Mouse (Mus musculus): ENCODE measurements around the gene Lactbl1.

The Lactbl1 gene

DNA sequence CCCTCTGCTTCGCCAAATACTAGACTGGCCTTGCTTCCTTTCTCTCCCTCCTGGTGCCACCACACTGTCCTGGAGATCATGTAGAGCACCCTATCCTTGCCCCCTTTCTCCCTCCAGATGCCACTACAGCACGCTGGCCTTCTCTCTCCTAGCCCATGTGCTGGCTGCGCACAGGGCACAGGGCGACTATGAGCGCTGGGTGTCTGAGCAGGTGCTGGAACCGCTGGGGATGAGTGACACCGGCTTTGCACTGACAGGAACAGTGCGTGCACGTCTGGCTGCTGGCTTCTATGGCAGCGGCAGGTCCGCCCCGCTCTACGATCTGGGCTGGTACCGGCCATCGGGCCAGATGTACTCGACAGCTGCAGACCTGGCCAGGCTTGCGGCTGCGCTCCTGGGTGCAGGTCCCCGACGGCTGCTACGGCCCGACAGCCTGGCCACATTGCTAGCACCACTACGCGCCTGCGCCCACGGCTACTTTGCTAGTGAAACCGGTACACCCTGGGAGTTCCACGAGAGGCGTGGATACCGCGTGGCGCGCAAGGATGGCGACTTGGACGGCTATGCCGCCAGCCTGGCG, 14.7 kb downstream of the Lactbl1 start:
- no peak for DNase-seq

DNA sequence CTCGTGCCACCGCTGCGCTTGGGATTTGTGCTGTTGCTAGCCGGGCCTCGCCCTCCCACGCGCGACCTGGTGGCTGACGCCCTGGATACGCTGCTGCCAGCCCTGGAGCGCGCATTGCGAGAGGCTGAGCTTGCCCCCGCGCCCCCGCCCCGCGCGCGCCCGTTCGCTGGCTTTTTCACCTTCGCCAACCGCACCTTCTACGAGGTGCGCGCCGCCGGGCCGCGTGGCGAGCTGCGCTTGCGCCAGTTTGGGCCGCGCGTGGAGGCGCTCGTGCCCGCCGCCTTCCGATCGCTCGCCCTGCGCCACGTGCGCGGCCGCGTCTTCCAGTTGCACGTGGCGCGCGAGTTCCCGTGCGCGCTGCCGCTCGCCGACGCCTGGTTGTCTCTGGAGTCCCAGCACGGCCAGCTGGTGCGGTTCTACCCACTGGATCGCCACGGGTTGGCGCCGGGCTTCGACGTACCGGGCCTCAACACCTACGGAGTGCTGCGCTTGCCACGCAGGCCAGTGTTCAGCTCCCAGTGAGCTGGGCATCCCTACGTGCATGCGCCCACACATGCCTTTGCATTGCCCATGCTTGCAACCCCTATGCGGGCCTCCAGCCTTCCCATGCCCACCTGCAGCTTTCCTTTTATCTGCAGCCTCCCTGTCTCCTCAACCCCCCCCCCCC, 15.3 kb downstream of the Lactbl1 start:
- DNase-seq: peak; percentile 31

DNA sequence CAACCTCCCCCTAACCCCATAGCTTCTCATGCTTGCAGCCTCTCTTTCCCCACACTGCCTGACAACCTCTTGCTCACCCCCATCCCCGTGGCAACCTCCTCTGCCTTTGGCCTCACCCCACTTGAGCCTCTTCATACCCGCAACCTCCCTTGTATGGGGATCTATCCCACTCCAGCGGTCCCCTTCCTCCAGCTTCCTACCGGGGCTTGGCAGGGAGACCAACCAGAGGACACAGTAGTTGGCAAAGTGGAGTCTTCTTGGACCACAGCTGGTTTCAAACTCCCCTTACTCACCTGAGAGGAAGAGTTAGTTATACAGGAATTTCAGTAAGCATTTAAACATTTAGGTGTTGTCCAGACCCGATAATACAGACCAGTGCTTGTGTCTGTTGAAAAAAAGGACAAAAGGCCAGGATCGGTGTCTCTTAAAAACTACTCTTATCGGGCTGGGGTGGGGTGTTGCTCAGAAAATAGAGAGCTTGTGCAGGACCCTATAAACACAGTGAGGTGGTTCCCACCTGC, 15.9 kb downstream of the Lactbl1 start:
- no peak for DNase-seq

DNA sequence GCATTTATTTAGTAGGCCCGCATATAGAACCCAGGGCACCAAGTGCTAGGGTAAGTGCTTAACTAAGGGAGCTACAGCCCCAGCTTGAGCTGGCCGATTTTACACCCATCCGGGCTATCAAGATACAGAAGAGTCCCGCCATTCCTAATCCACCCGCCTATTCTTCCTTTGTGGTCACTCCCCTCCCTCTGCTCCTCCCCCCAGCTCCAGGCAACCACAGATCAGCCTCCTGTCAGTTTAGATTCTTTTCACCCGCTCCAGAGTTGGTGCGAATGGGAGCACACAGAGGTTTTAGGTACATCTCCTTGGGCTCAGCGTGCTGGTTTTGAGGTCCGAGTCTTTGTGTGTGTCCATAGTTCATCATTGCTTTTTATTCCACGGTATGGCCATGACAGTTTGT, 16.5 kb downstream of the Lactbl1 start:
- no peak for DNase-seq

DNA sequence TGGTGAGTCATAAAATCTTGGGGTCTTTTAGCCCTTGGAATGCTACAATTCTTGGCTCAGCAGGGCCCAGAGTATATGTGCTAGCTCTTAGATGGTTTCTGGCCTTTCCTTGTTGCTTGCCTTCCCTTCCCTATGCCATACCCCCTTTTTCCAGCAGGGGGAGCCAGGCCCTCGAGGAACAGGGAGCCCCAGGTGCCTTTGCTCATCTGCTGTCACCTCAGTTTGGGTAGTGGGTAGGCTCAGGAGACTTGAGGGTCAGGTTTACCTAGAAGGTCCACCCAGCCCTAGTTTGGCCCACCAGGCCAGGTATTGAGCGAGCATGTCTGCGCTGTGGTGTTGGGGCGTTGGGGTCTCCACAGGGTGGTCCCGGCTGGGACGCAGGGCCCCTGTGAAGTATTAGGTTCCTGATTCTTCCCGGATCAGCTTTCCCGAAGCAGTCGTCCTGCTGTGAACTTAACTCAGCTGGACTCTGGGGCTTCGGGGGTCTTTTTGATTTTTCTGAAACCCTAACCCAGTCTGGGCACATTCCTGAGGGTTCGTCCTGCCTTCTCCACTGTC, 26.6 kb downstream of the Lactbl1 start:
- DNase-seq: peak; percentile 86

DNA sequence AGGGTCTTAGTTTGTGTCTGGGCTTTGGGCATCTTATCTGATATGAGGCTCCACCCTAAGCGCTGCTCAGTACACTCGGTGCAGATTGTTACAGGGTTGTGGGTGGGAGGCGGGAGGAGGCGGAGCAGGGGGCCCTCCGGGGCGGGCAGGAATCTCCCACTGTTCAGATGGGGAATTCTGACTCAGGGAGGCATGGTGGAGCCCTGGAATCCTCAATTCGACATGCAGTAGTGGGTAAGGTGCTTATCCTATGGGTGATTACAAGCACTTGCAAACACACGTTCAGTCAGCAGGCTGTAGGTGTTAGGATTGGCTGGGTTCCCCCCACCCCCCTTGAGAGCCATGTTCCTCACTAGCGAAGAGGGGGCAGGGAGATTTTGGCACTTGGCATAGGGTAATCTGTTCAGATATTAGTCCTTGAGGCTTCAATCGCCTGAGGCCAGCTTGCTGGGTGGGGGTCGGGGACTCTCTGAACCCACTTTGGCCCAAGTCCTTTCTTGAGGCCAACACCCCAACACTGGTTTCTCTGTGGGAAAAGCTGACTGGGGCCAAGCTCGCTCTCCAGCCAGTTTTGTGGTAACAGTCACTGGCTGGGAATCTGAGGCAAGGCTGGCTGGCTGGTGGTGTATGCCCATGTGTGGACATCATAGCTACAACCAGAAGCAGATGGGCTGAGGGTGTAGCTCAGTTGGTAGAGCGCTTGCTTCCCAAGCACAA, 27.2 kb downstream of the Lactbl1 start:
- no peak for DNase-seq

DNA sequence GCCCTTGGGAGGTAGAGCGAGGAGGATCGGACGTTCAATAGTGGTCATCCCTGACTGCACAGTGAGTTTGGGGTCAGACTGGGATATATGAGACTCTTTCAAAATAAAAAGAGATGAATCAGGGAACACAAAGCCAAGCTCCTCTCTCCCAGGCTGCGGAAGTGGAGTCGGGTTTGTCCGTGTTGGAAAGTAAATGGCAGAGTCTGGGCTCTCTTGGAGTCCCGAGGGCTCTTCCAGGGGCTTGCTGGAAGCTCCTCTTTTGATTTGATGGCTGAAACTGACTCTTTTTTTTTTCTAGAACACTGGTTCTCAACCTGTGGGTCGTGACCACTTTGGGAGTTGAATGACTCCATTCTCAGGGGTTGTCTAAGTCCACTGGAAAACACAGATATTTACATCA, 27.8 kb downstream of the Lactbl1 start:
- no peak for DNase-seq

DNA sequence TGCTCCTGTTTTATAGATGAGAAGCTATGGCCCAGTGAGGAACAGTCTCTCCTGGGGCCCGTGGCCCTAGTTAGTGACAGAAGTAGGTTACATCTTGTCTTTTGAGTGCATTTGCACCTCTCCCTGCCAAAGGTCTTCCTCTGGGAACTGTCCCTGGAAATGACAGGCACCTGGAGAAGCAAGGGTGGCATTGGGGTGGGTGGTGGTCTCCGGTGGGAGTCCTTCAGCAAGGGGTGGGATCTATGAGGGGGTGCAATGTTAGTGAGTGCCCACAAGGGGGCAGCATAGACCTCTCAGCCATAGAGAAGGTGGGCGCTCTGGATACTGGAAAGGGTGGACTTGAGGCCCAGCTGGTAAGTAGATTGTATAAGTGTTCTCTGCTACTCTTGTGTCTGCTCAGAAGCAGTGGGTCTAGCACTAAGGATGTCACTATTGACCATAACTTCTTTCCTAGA, 29.0 kb downstream of the Lactbl1 start:
- peak; percentile 35 for DNase-seq

DNA sequence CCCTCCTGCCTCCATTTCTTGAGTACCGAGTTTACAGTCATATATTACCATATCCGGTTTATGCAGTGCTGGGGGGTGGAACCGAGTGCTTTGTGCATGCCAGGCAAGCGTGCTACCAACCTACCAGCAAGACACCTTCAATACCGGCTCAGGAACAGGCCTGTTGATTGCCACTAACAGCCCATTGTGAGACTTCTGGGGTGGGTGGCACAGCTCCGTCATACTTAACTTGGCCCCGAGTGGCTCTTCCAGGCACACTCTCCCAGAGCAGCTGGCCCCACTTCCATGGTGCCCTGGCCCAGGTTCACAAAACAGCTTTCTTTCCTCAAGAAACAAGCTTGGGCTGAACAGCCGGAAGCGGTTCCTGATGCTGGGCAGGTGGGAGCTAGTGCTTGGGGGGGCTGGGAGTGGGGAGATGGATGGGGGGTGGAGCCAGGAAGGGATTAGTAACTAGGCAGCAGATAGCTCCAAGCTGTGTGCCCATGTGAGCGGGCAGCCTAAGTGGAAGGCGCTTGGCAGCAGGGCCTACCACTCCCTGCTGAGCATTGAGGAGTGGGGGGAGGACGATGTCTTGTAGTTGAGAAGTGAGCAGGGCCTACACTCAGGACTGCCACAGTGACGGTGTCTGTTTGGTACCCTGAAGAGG, 29.6 kb downstream of the Lactbl1 start:
- DNase-seq: no peak

DNA sequence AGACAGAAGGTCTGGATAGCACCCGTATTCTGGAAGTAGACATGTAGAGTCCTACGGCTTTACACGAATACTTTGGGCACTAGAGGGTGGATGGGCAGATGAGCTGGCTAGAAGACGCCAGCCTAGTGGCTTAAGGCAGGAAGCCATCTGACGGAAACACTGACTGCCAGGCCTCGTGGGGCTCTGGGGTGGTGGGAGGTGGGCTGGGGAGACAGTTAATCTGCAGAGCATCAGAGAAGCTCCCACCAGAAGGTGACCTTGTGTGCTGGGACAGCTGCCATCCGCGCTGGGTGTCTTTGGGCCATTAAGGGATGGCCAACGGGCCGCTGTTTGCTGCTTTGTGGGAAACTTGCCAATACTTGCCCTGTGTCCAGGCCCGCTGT, 30.1 kb downstream of the Lactbl1 start:
- DNase-seq: peak; percentile 47

DNA sequence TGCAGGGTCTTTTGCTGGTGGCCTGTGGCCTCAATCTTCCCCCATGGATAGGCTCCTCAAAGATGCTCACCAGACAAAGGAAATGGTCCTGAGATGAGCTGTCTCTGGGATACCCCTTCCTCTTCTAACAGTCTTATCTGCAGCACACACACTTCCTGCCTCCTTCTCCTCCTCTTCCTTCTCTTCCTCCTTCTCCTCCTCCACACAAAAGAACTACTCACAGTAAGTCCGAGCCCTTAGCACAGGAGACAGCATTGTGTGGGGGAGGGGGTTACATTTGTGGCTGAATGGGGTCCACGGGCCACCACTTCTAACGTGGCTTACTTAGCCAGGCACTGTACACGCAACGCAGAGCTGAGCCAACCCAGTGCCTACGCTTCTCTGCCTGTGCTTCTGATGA, 30.6 kb downstream of the Lactbl1 start:
- no peak for DNase-seq

DNA sequence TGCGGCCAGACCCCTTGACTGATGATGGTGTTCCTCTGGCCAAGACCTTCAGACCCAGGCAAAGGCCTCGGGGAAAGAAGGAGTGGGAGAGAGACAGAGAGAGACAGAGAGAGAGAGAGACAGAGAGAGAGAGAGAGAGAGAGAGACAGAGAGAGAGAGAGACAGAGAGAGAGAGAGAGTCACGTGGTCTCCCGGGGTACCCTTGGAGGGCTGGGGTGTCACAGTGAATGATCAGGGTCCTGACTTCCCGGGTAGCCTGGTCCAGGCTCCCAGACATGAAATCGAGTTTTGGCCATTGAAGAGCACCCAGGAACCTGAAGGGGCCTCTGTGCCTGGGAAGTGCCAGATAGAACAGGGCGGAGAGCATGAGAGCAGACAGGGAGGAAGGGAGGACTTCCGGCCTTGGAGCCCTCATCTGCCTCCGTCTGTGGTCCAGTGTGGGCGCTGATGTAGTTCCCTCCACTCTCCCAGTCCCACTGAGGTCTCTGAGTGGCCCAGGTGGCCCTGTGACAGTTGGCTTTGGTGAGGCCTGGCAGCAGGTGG, 31.3 kb downstream of the Lactbl1 start:
- DNase-seq: no peak

DNA sequence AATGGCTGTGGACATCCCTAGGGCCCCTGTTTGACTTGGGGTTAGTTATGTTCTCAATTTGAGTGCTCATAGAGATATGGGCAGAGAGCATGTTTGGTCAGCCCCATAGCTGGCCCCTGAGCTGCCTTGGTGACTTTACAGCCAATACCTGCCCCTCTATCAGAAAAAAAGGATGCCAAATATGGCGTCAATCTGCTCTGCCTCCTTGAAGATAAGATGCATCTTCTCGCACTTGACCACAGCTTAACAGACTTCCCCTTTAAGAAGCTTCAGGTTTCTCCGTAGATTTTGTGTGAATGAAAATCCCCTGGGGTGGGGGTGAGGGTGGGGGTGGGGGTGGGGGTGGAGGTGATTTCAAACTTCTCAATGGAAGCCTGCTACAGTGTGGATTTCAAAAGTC, 35.5 kb downstream of the Lactbl1 start:
- DNase-seq: no peak

DNA sequence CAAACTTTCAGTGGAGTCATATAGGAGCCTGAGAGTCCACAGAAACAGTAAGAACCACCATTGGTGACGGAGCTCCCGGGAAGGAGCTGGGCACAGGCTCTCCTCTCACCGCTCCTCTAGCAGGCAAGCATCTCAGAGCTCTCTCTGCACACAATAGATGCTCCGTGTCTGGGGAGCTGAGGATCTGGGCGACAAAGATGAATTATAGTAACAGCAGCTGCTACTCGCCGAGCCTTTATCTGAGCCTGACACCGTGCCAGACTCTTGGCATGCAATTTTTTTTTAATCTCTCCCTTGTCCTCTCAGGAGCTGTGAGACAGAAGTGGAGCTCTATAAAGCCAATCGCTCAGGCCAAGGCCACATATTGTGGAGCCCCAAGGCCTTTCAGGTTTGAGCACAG, 42.6 kb downstream of the Lactbl1 start:
- DNase-seq: peak; percentile 34

DNA sequence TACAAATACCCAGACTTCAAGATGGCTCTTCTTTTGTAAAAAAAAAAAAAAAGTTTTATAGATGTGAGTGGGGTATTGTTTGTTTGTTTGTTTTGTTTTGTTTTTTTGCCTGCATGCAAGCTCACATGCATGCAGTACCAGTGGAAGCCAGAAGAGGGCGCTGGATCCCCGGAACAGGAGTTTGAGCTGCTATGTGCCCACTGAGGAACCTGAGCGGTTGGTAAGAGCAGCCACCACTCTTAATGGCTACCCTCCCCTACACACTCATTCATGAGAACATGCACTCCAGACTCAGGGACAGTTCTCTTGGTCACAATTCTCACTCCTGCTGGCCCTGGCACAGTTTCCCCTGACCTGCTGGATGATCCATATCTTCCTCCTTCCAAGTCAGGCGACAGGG, 43.6 kb downstream of the Lactbl1 start:
- no peak for DNase-seq

DNA sequence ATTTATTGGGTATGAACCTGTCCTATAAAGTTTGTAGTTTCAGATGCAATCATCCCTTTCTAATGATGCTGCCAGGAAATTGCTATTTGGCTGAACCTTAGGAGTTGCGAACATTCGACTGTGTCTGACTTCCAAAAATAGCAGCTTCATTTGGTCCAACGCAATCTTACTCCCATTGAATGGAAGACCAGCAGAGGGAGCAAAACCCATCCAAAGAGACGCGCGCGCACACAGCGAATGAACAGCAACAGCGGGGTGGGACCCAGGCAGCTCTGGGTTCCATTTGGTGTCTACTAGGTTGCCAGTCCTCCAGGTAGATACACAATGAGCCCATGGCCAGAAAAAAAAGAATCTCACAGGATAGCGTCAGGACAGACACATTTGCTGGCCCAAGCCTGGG, 45.3 kb downstream of the Lactbl1 start:
- no peak for DNase-seq

DNA sequence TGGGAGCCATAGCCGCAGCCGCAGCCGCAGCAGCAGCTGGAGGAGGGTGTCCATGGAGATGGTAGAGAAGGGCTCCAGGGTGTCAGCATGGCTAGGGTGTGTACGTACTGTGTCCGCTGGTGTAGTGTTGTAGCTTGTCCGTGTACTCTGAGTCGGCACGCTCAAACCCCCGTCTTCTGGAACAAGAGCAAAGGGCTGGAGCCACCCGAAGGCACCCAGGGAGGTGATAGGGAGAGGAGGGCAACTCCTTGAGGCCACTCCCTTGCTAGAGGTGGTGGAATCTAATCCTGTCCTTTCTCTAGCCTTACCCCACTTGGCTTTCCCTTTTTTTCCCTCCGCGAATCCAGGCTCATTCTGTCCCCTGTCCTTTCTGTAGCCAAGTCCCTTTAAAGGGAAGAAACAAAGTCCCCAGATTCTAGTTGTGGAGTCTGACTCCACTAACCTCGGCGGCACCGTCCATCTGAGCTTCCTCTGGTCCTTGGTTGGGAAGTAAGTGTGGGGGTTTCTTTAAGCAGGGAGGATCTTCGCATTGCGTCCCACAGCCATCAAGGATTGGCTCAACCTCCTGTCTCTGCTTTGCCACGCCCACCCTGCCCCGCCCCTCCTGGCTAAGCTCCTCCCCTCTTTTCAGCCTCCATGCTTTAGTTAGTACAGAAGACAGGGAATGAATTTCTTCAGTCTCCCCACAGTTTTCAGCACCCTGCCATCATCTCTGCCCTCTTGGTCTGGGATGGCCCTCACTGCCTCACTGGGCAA, 50.1 kb downstream of the Lactbl1 start:
- no peak for DNase-seq

DNA sequence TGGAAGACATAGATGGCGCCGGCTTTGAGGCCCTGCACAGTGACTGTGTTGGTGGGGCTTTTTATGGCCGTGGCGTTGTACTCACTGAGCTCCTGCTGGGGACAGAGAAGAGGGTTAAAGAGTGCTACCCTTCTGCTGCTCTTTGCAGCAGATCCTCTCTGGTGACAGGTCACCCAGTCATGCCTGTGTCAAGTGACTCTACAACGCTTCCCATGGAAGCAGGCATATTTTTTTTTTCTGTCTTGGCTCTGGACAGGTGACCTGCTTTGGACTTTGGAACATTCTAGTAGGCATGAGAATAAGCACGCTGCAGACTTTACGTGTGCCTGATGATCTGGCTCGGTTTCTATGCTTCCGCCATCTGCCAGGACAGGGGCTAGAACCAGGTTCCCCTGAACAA, 53.0 kb downstream of the Lactbl1 start:
- no peak for DNase-seq

DNA sequence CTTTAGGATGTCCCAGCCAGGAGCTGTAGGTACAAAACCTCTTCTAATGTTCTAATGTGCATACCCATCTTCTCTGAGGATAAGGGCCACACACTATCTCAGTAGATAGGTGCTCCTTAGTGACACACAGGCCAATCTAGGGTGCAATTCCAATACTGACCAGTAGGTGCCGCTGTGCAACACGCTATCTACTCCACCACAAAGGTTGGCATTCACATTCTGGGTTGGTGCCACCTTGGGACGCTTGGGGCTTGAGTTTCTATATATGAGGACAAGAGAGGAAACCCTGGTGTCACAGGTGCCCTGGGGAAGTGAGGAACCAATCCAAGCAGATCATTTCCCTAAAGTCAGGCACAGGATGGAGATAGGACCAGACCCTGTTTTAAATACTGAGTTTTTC, 56.1 kb downstream of the Lactbl1 start:
- peak; percentile 95 for DNase-seq

DNA sequence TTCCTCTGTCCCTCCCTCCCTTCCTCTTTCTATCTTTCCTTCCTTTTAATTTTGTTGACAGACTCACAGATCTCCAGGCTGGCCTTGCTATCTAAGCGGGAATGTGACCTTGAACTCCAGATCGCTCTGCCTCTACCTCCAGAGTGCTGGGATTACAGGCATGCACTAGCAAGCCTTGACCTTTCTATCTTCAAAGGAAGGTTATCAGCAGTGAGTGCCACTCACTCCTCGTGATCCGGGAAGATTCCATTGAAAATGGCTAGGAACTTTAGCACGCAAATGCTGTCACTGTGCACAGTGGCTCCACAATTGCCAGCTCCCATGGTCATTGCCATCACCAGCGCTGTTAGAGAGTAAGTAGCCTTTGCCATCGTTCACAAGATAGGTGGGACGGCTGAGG, 56.8 kb downstream of the Lactbl1 start:
- DNase-seq: no peak

DNA sequence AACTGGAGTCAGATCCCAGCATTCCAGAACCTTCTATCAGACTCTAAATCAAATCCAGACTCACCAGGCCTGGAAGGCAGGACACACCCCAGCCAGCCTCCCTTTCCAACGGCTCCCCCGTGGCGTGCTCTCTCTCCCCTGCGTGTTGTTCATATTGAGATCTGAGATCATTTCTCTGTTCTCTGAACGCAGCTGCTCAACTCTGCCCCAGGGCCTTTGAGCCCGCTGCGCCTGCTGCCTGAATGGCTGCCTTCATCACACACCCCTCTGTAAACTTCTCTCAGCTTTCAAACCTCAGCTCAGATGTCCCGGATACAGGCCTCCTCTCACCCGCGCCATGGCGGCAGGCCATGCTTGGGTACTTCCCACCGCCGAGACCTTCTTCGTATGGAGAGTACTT, 58.2 kb downstream of the Lactbl1 start:
- DNase-seq: no peak

DNA sequence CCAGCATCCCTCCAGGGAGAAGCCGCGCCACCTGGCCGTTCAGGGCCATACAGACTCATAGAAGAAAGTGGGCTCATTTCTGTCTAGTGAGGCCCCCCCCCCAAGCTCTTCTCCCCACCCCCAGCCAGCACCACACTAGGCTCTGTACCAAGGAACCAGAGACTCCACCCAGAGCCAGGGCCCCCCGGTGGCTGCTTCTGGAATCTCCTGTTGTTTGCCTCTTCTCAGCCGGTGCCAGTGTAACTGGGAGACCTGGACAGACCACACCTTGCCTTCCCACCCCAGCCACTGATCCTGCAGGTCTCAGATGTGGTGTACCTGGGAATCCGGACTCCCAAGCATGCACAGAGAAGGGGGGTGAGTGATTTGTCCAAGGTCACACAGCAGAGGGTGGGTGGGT, 62.1 kb downstream of the Lactbl1 start:
- DNase-seq: no peak
